Mouse (Mus musculus) limb, embryonic 13.5 days (tissue): ENCODE data around the gene Olfr679. TPM values are rescaled to one million over a fixed set of nuclear protein-coding genes. Genes with fewer than 3 reads are reported as not detected.
"Not testable (repeated sequence)": the region's sequence is repeated elsewhere in the genome, so short reads cannot be mapped to it uniquely, and the experiment has no call there.

ENCODE experiments used
- ATAC-seq: fragments of 200-750 bp; cut with Nextera tagmentation; 2 replicates; pipeline ENCODE4 v1.8.0; 2017; ENCODE audit warnings: low read depth, moderate number of reproducible peaks, moderate TSS enrichment; ENCODE audit not compliant: low FRiP score
- H3K27ac ChIP-seq: fragments of 300-500 bp; sonication (generic); 2 replicates; pipeline ENCODE4 v1.5.1; 2015; ENCODE audit warnings: inconsistent platforms, mild to moderate bottlenecking, moderate library complexity
- H3K27me3 ChIP-seq: fragments of 300-500 bp; sonication (generic); 2 replicates; pipeline ENCODE4 v1.6.1; 2015; ENCODE audit warnings: mild to moderate bottlenecking, inconsistent platforms
- H3K36me3 ChIP-seq: fragments of 300-500 bp; sonication (generic); 2 replicates; pipeline ENCODE4 v1.6.1; 2015; ENCODE audit warnings: inconsistent platforms, mild to moderate bottlenecking, moderate library complexity
- H3K4me1 ChIP-seq: fragments of 300-500 bp; sonication (generic); 2 replicates; pipeline ENCODE4 v1.6.1; 2015; ENCODE audit warnings: inconsistent platforms
- H3K4me2 ChIP-seq: fragments of 300-500 bp; sonication (generic); replicated peaks from 2 replicates; pipeline ENCODE4 v1.6.1; 2015; ENCODE audit warnings: inconsistent platforms, mild to moderate bottlenecking, moderate library complexity
- H3K4me3 ChIP-seq: fragments of 300-500 bp; sonication (generic); 2 replicates; pipeline ENCODE4 v1.5.1; 2015; ENCODE audit warnings: moderate library complexity, mild to moderate bottlenecking, inconsistent platforms
- H3K9ac ChIP-seq: fragments of 300-500 bp; sonication (generic); 2 replicates; pipeline ENCODE4 v1.6.1; 2015; ENCODE audit warnings: mild to moderate bottlenecking, inconsistent platforms
- H3K9me3 ChIP-seq: fragments of 300-500 bp; sonication (generic); 2 replicates; pipeline ENCODE4 v1.6.1; 2016; ENCODE audit warnings: inconsistent platforms
- WGBS: fragments of 180-500 bp; shearing (Covaris S2); methylation state at CpG from one replicate; pipeline ENCODE4 v1.1.7; 2015; 5-methylcytosine and 5-hydroxymethylcytosine counted together
- polyA plus RNA-seq: library from polyadenylated mRNA; unstranded; fragments of >200 nt; fragmentation: Nextera tagmentation; extraction: Ambion mirVana; gene quantifications from 2 replicates; pipeline ENCODE4 v1.2.1, GENCODE M21; 2015

Olfr679 gene
- polyA plus RNA-seq = not detected in 2 replicates

- Histone ChIP-seq H3K36me3 (no peaks in the 10 kb centered on the region), H3K4me1 (no peaks in the 10 kb centered on the region), H3K9me3 (no peaks in the 10 kb centered on the region), H3K27ac (no peak within 1 kb of the TSS), H3K4me3 (no peak within 1 kb of the TSS), H3K27me3 (no peaks in the 10 kb centered on the region), H3K9ac (no peak within 1 kb of the TSS), H3K4me2 (no peak within 1 kb of the TSS)
- ATAC-seq = no peak
- 57% methylated on average over 1 of the region's 1 CpGs for WGBS
These were observed at the start of gene Olfr679 for GRCm38 (mm10) chr7:105080905-105081304. Gene Olfr679, plus strand, starts transcription at chr7:105081205.

- Histone ChIP-seq H3K4me2 (no peak within 1 kb of the TSS), H3K9ac (no peak within 1 kb of the TSS), H3K9me3 (no peaks in the 10 kb centered on the region), H3K27me3 (no peaks in the 10 kb centered on the region), H3K4me1 (no peaks in the 10 kb centered on the region), H3K27ac (no peak within 1 kb of the TSS), H3K36me3 (no peaks in the 10 kb centered on the region), H3K4me3 (no peak within 1 kb of the TSS)
- no peak for ATAC-seq
These were observed 48.6 kb upstream of the Olfr679 start, which contains the start of gene Olfr676 for GRCm38 (mm10) chr7:105032398-105032797. Gene Olfr676, plus strand, starts transcription at chr7:105032698.

GRCm38 (mm10) chr7:105033836-105034235 is 47.2 kb upstream of the Olfr679 start:
- H3K4me2 ChIP-seq, H3K9ac ChIP-seq, H3K9me3 ChIP-seq, H3K4me1 ChIP-seq, ATAC-seq, H3K36me3 ChIP-seq, H3K27me3 ChIP-seq, H3K4me3 ChIP-seq, H3K27ac ChIP-seq: not testable (repeated sequence)
- WGBS = 57% methylated on average over 5 of the region's 5 CpGs

- Histone ChIP-seq H3K27me3 (no peaks in the 10 kb centered on the region), H3K4me2 (no peak overlapping the region), H3K4me1 (no peaks in the 10 kb centered on the region), H3K36me3 (no peaks in the 10 kb centered on the region), H3K9ac (no peak overlapping the region), H3K9me3 (no peaks in the 10 kb centered on the region; the same call in 1 of the 2 replicates), H3K27ac (no peak overlapping the region), H3K4me3 (no peak overlapping the region)
- no peak for ATAC-seq
These were observed 22.1 kb upstream of the Olfr679 start for GRCm38 (mm10) chr7:105058951-105059350.

GRCm38 (mm10) chr7:105064175-105064574 is 16.8 kb upstream of the Olfr679 start, which contains the start of gene Olfr678:
Gene Olfr678, plus strand, starts transcription at chr7:105064475.
- no peak for ATAC-seq

GRCm38 (mm10) chr7:105092717-105093116 is 11.7 kb downstream of the Olfr679 start, which contains the start of gene Olfr680-ps1:
Gene Olfr680-ps1, minus strand, starts transcription at chr7:105092817.
- not testable (repeated sequence) for H3K27ac ChIP-seq, H3K9me3 ChIP-seq, H3K9ac ChIP-seq, ATAC-seq, H3K4me1 ChIP-seq, H3K4me3 ChIP-seq, H3K4me2 ChIP-seq, H3K27me3 ChIP-seq, H3K36me3 ChIP-seq

More at GRCm38 (mm10) chr7:105064175-105064574, 16.8 kb upstream of the Olfr679 start, which contains the start of gene Olfr678:
- Histone ChIP-seq H3K4me2 (no peak within 1 kb of the TSS), H3K27me3 (no peaks in the 10 kb centered on the region), H3K27ac (no peak within 1 kb of the TSS), H3K9me3 (no peaks in the 10 kb centered on the region; the same call in 1 of the 2 replicates), H3K4me3 (no peak within 1 kb of the TSS), H3K4me1 (no peaks in the 10 kb centered on the region), H3K9ac (no peak within 1 kb of the TSS), H3K36me3 (no peaks in the 10 kb centered on the region)
- WGBS = 88% methylated on average over 1 of the region's 1 CpGs

GRCm38 (mm10) chr7:105116536-105116935 is 35.5 kb downstream of the Olfr679 start, which contains the start of gene Olfr681:
Gene Olfr681, plus strand, starts transcription at chr7:105116836.
- H3K4me2 ChIP-seq = no peak within 1 kb of the TSS
- H3K27ac ChIP-seq = no peak within 1 kb of the TSS
- H3K4me1 ChIP-seq = no peaks in the 10 kb centered on the region
- no peak for ATAC-seq
- H3K9ac ChIP-seq = no peak within 1 kb of the TSS
- no peaks in the 10 kb centered on the region for H3K9me3 ChIP-seq
- H3K36me3 ChIP-seq = no peaks in the 10 kb centered on the region
- no peaks in the 10 kb centered on the region for H3K27me3 ChIP-seq
- no peak within 1 kb of the TSS for H3K4me3 ChIP-seq

Other genes starting within 250 kb of the Olfr679 start
- not detected in 2 replicates for gene Usp17lb, start 238.6 kb upstream of the Olfr679 start, polyA plus RNA-seq
- not detected in 2 replicates for gene Usp17la, start 224.2 kb upstream of the Olfr679 start, polyA plus RNA-seq
- gene Olfr665, start 203.2 kb upstream of the Olfr679 start, polyA plus RNA-seq = not detected in 2 replicates
- not detected in 2 replicates for gene Olfr666, start 185.3 kb upstream of the Olfr679 start, polyA plus RNA-seq
- not detected in 2 replicates for gene Olfr667, start 159.7 kb upstream of the Olfr679 start, polyA plus RNA-seq
- not detected in 2 replicates for gene Olfr668, start 153.1 kb upstream of the Olfr679 start, polyA plus RNA-seq
- not detected in 2 replicates for gene Olfr669, start 147.0 kb upstream of the Olfr679 start, polyA plus RNA-seq
- gene Olfr670, start 118.6 kb upstream of the Olfr679 start, polyA plus RNA-seq = not detected in 2 replicates
- not detected in 2 replicates for gene Olfr671, start 102.1 kb upstream of the Olfr679 start, polyA plus RNA-seq
- not detected in 2 replicates for gene Olfr672, start 79.2 kb upstream of the Olfr679 start, polyA plus RNA-seq
- not detected in 2 replicates for gene Olfr675, start 52.7 kb upstream of the Olfr679 start, polyA plus RNA-seq
- gene Olfr676, start 48.5 kb upstream of the Olfr679 start, polyA plus RNA-seq = not detected in 2 replicates
- gene Olfr677, start 29.8 kb upstream of the Olfr679 start, polyA plus RNA-seq = not detected in 2 replicates
- not detected in 2 replicates for gene Olfr678, start 16.7 kb upstream of the Olfr679 start, polyA plus RNA-seq
- gene Olfr680-ps1, start 11.6 kb downstream of the Olfr679 start, polyA plus RNA-seq = not detected in 2 replicates
- not detected in 2 replicates for gene Olfr681, start 35.6 kb downstream of the Olfr679 start, polyA plus RNA-seq
- not detected in 2 replicates for gene Olfr683, start 65.8 kb downstream of the Olfr679 start, polyA plus RNA-seq
- gene Olfr684, start 82.4 kb downstream of the Olfr679 start, polyA plus RNA-seq = not detected in 2 replicates
- not detected in 2 replicates for gene Olfr685, start 104.8 kb downstream of the Olfr679 start, polyA plus RNA-seq
- gene Olfr686, start 126.3 kb downstream of the Olfr679 start, polyA plus RNA-seq = not detected in 2 replicates
- not detected in 2 replicates for gene Olfr688, start 206.9 kb downstream of the Olfr679 start, polyA plus RNA-seq
- gene Olfr689, start 230.0 kb downstream of the Olfr679 start, polyA plus RNA-seq = not detected in 2 replicates